Mouse (Mus musculus): ENCODE measurements around the gene Srsf6. TPM values are rescaled to one million over a fixed set of nuclear protein-coding genes. Genes with fewer than 3 reads are reported as not detected.

Srsf6 gene
- polyA plus RNA-seq, 1 experiment from 2014 or later = 118 TPM

GRCm38 (mm10) chr2:162968357-162968756, 37.0 kb downstream of the Srsf6 start:
- Histone ChIP-seq H3K36me3 (ENCODE audit: control insufficient read depth, insufficient read depth, low read length) (no peaks in the 10 kb centered on the region; the same call in 1 of the 2 replicates), H3K9ac (ENCODE audit: low read depth, low read length) (no peak overlapping the region), H3K27ac (ENCODE audit: low read length) (no peak overlapping the region), H3K4me1 (ENCODE audit: control insufficient read depth, insufficient read depth, low read length) (no peaks in the 10 kb centered on the region), H3K27me3 (ENCODE audit: control insufficient read depth, insufficient read depth, low read depth, low read length) (no peaks in the 10 kb centered on the region), H3K4me2 (ENCODE audit: low read length) (no peak overlapping the region), H3K4me3 (ENCODE audit: low read depth, low read length) (no peak overlapping the region), H3K9me3 (replicated peaks; ENCODE audit: control insufficient read depth, low read length, poor library complexity, severe bottlenecking) (no peaks in the 10 kb centered on the region)
- 10% methylated on average over 5 of the region's 5 CpGs for WGBS
- no peak for ATAC-seq

GRCm38 (mm10) chr2:162969101-162969500, 37.8 kb downstream of the Srsf6 start:
- ATAC-seq = no peak
- WGBS = 87% methylated on average over 3 of the region's 3 CpGs
- Histone ChIP-seq H3K27ac (ENCODE audit: low read length) (no peak overlapping the region), H3K4me2 (ENCODE audit: low read length) (no peak overlapping the region), H3K27me3 (ENCODE audit: control insufficient read depth, insufficient read depth, low read depth, low read length) (no peaks in the 10 kb centered on the region), H3K4me3 (ENCODE audit: low read depth, low read length) (no peak overlapping the region), H3K9ac (ENCODE audit: low read depth, low read length) (no peak overlapping the region), H3K4me1 (ENCODE audit: control insufficient read depth, insufficient read depth, low read length) (0 out of 2 replicates have a peak, but pooled peaks cover 2% of the 10 kb centered on the region), H3K9me3 (replicated peaks; ENCODE audit: control insufficient read depth, low read length, poor library complexity, severe bottlenecking) (no peaks in the 10 kb centered on the region), H3K36me3 (ENCODE audit: control insufficient read depth, insufficient read depth, low read length) (no peaks in the 10 kb centered on the region; the same call in 1 of the 2 replicates)

DNA sequence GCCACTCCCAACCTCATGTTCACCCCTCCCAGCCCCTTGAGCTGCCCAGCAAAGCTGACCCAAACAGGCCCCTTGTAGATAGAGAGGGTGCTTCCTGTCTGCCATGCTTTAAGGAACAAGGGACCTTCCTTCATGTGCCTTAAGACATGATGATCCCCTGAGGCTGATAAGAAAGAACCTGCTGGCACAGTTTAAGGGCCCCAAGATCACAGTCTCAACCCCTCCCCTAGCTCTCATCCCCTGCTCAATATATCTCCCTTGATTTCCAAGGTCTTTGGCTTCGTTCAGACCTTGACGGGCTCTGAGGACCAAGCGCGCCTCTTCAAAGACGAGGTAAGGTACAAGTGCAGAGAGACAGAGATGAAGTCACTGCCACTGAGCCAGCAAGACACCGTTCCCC, 39.6 kb downstream of the Srsf6 start:
- Histone ChIP-seq H3K27me3 (ENCODE audit: control insufficient read depth, insufficient read depth, low read depth, low read length) (no peaks in the 10 kb centered on the region), H3K9me3 (replicated peaks; ENCODE audit: control insufficient read depth, low read length, poor library complexity, severe bottlenecking) (no peaks in the 10 kb centered on the region), H3K4me3 (ENCODE audit: low read depth, low read length) (no peak overlapping the region), H3K27ac (ENCODE audit: low read length) (no peak overlapping the region), H3K4me2 (ENCODE audit: low read length) (no peak overlapping the region), H3K9ac (ENCODE audit: low read depth, low read length) (no peak overlapping the region), H3K36me3 (ENCODE audit: control insufficient read depth, insufficient read depth, low read length) (no peaks in the 10 kb centered on the region), H3K4me1 (ENCODE audit: control insufficient read depth, insufficient read depth, low read length) (0 out of 2 replicates have a peak, but pooled peaks cover 2% of the 10 kb centered on the region)
- no peak for ATAC-seq
- 88% methylated on average over 6 of the region's 6 CpGs for WGBS

- Histone ChIP-seq H3K27me3 (ENCODE audit: control insufficient read depth, insufficient read depth, low read depth, low read length) (no peaks in the 10 kb centered on the region), H3K4me3 (ENCODE audit: low read depth, low read length) (no peak overlapping the region), H3K4me2 (ENCODE audit: low read length) (no peak overlapping the region), H3K9me3 (replicated peaks; ENCODE audit: control insufficient read depth, low read length, poor library complexity, severe bottlenecking) (no peaks in the 10 kb centered on the region), H3K27ac (ENCODE audit: low read length) (no peak overlapping the region), H3K36me3 (ENCODE audit: control insufficient read depth, insufficient read depth, low read length) (no peaks in the 10 kb centered on the region), H3K4me1 (ENCODE audit: control insufficient read depth, insufficient read depth, low read length) (0 out of 2 replicates have a peak, but pooled peaks cover 2% of the 10 kb centered on the region), H3K9ac (ENCODE audit: low read depth, low read length) (no peak overlapping the region)
- WGBS = 76% methylated on average over 7 of the region's 7 CpGs
- ATAC-seq = no peak
Measured at GRCm38 (mm10) chr2:162972752-162973151, 41.4 kb downstream of the Srsf6 start.

- H3K27me3 ChIP-seq (ENCODE audit: control insufficient read depth, insufficient read depth, low read depth, low read length) = no peaks in the 10 kb centered on the region
- WGBS = 71% methylated on average over 5 of the region's 5 CpGs
- no peak overlapping the region for H3K27ac ChIP-seq (ENCODE audit: low read length)
- 0 out of 2 replicates have a peak, but pooled peaks cover 2% of the 10 kb centered on the region for H3K4me1 ChIP-seq (ENCODE audit: control insufficient read depth, insufficient read depth, low read length)
- H3K4me2 ChIP-seq (ENCODE audit: low read length) = no peak overlapping the region
- no peak overlapping the region for H3K9ac ChIP-seq (ENCODE audit: low read depth, low read length)
- H3K36me3 ChIP-seq (ENCODE audit: control insufficient read depth, insufficient read depth, low read length) = no peaks in the 10 kb centered on the region
- no peak overlapping the region for H3K4me3 ChIP-seq (ENCODE audit: low read depth, low read length)
- ATAC-seq = no peak
- no peaks in the 10 kb centered on the region for H3K9me3 ChIP-seq (replicated peaks; ENCODE audit: control insufficient read depth, low read length, poor library complexity, severe bottlenecking)
Measured at GRCm38 (mm10) chr2:162973206-162973605, 41.9 kb downstream of the Srsf6 start.

DNA sequence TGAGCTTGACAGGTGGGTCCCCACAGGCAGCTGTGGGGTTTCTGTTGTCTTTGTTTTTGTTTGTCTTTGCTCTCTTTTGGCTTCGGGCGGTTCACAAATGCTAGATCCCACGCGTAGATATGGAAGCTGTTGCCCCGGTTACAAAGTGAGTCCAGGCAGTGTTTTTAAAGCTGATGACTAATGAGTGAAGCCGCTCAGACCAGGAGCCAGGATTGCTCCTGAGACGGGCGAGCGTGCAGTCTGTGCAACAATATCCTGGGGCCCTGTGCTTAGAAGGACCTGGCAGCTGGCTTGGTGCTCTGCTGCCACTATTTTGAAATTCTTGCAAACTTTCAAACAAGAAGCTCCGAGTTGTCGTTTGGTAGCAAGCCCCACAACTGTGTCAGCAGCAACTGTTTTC, 42.3 kb downstream of the Srsf6 start:
- Histone ChIP-seq H3K27ac (ENCODE audit: low read length) (no peak overlapping the region), H3K27me3 (ENCODE audit: control insufficient read depth, insufficient read depth, low read depth, low read length) (no peaks in the 10 kb centered on the region), H3K4me1 (ENCODE audit: control insufficient read depth, insufficient read depth, low read length) (0 out of 2 replicates have a peak, but pooled peaks cover 2% of the 10 kb centered on the region), H3K9me3 (replicated peaks; ENCODE audit: control insufficient read depth, low read length, poor library complexity, severe bottlenecking) (no peaks in the 10 kb centered on the region), H3K4me2 (ENCODE audit: low read length) (no peak overlapping the region), H3K36me3 (ENCODE audit: control insufficient read depth, insufficient read depth, low read length) (no peaks in the 10 kb centered on the region), H3K4me3 (ENCODE audit: low read depth, low read length) (no peak overlapping the region), H3K9ac (ENCODE audit: low read depth, low read length) (no peak overlapping the region)
- no peak for ATAC-seq
- 26% methylated on average over 11 of the region's 11 CpGs for WGBS

DNA sequence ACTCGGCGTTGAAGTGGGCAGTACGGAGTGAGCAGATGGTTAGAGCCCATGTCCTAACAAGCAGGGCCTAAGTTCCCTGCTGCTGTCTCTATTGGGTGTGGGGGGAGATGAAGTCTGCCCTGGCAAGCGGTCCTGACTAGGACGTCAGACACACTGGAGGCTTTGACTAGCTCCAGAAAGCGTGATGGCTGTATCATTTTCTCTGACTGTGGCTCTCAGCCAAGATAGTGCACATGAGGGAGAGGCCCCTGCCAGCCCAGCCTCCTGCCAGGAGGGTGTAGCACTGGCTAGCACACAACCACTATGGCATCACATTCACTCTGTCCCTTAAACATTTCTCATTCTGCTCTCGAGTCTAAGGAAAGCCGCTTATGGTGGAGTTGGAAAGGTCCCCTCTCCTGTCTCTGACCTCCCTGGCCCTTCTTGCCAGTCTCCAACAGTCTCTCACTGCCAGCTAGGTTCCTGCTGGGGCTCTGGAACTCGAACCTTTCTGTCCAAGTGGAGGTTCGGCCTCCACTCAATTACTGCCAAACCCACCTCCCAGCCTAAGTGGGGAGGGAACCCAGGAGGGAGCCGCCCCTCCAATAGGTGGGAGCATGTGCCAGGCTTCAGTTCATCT, 43.9 kb downstream of the Srsf6 start:
- 71% methylated on average over 11 of the region's 11 CpGs for WGBS
- no peaks in the 10 kb centered on the region for H3K9me3 ChIP-seq (replicated peaks; ENCODE audit: control insufficient read depth, low read length, poor library complexity, severe bottlenecking)
- H3K4me1 ChIP-seq (ENCODE audit: control insufficient read depth, insufficient read depth, low read length) = 0 out of 2 replicates have a peak, but pooled peaks cover 2% of the 10 kb centered on the region
- no peaks in the 10 kb centered on the region for H3K27me3 ChIP-seq (ENCODE audit: control insufficient read depth, insufficient read depth, low read depth, low read length)
- no peak overlapping the region for H3K27ac ChIP-seq (ENCODE audit: low read length)
- no peaks in the 10 kb centered on the region for H3K36me3 ChIP-seq (ENCODE audit: control insufficient read depth, insufficient read depth, low read length)
- no peak overlapping the region for H3K9ac ChIP-seq (ENCODE audit: low read depth, low read length)
- ATAC-seq = no peak; the same call in 1 of the 2 replicates
- H3K4me2 ChIP-seq (ENCODE audit: low read length) = no peak overlapping the region
- H3K4me3 ChIP-seq (ENCODE audit: low read depth, low read length) = no peak overlapping the region

GRCm38 (mm10) chr2:162976001-162976400, 44.7 kb downstream of the Srsf6 start:
- no peak for ATAC-seq
- no peak overlapping the region for H3K4me3 ChIP-seq (ENCODE audit: low read depth, low read length)
- 85% methylated on average over 4 of the region's 4 CpGs for WGBS

DNA sequence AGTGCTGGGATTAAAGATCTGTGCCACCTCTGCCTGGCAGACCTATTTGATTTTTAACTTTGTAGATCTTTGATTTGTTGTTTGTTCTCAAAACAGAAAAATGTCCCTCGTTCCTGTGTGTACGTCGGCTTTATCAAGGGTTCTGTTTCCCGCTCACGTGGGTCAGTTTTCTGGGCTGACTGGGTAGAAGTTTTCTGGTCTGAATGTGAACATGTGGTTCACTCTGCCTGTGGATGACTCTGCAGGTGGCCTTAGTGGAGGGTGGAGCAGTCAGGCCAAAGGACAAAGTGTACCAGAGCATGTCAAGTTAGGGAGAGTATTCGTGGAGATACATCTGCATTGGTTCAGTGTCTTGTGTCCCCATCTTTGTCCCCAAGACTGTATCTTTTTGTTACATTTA, 53.1 kb downstream of the Srsf6 start:
- H3K9me3 ChIP-seq (replicated peaks; ENCODE audit: control insufficient read depth, low read length, poor library complexity, severe bottlenecking) = no peaks in the 10 kb centered on the region
- 88% methylated on average over 6 of the region's 6 CpGs for WGBS
- no peak overlapping the region for H3K9ac ChIP-seq (ENCODE audit: low read depth, low read length)

More at GRCm38 (mm10) chr2:162976001-162976400, 44.7 kb downstream of the Srsf6 start:
- H3K9ac ChIP-seq (ENCODE audit: low read depth, low read length) = no peak overlapping the region
- no peak overlapping the region for H3K4me2 ChIP-seq (ENCODE audit: low read length)
- H3K36me3 ChIP-seq (ENCODE audit: control insufficient read depth, insufficient read depth, low read length) = no peaks in the 10 kb centered on the region
- no peaks in the 10 kb centered on the region for H3K9me3 ChIP-seq (replicated peaks; ENCODE audit: control insufficient read depth, low read length, poor library complexity, severe bottlenecking)
- no peaks in the 10 kb centered on the region for H3K27me3 ChIP-seq (ENCODE audit: control insufficient read depth, insufficient read depth, low read depth, low read length)
- 0 out of 2 replicates have a peak, but pooled peaks cover 2% of the 10 kb centered on the region for H3K4me1 ChIP-seq (ENCODE audit: control insufficient read depth, insufficient read depth, low read length)
- no peak overlapping the region for H3K27ac ChIP-seq (ENCODE audit: low read length)

More for the DNA sequence above, 53.1 kb downstream of the Srsf6 start:
- Histone ChIP-seq H3K4me3 (ENCODE audit: low read depth, low read length) (no peak overlapping the region), H3K36me3 (ENCODE audit: control insufficient read depth, insufficient read depth, low read length) (no peaks in the 10 kb centered on the region), H3K27ac (ENCODE audit: low read length) (no peak overlapping the region), H3K4me1 (ENCODE audit: control insufficient read depth, insufficient read depth, low read length) (no peaks in the 10 kb centered on the region), H3K27me3 (ENCODE audit: control insufficient read depth, insufficient read depth, low read depth, low read length) (no peaks in the 10 kb centered on the region; the same call in none of the 2 replicates), H3K4me2 (ENCODE audit: low read length) (no peak overlapping the region)
- ATAC-seq = no peak
